Mouse (Mus musculus) NIH3T3 (cell line): ENCODE measurements at regions not wholly inside any gene's neighbourhood (a gene's known extent, or its start where the extent isn't known, plus 50 kb on each side); places are given as distances from the start of the nearest gene placed in this dataset.

Source experiments
- DNase-seq: peaks from one replicate; pipeline ENCODE4 v3.0.0-alpha.2; 2012; ENCODE audit warnings: low read depth

GRCm38 (mm10) chr2:45493656-45494055, 376.5 kb upstream of the Zeb2 start:
- no peak for DNase-seq

- DNase-seq = no peak
These were observed 369.3 kb upstream of the Zeb2 start for GRCm38 (mm10) chr2:45486530-45486929.

GRCm38 (mm10) chr2:45485477-45485876, 368.3 kb upstream of the Zeb2 start:
- DNase-seq = no peak

- DNase-seq = no peak
These were observed 363.5 kb upstream of the Zeb2 start for GRCm38 (mm10) chr2:45480671-45481070.

- DNase-seq = no peak
These were observed 358.8 kb upstream of the Zeb2 start for GRCm38 (mm10) chr2:45475996-45476395.

- no peak for DNase-seq
These were observed 347.1 kb upstream of the Zeb2 start for GRCm38 (mm10) chr2:45464306-45464705.

- peak; percentile 14 for DNase-seq
These were observed 342.2 kb upstream of the Zeb2 start for GRCm38 (mm10) chr2:45459410-45459809.

GRCm38 (mm10) chr2:45454811-45455210, 337.6 kb upstream of the Zeb2 start:
- DNase-seq = peak; percentile 21

GRCm38 (mm10) chr2:45439146-45439545, 322.0 kb upstream of the Zeb2 start:
- no peak for DNase-seq

GRCm38 (mm10) chr2:45438739-45439138, 321.5 kb upstream of the Zeb2 start:
- DNase-seq = no peak

GRCm38 (mm10) chr2:45435261-45435980, 318.2 kb upstream of the Zeb2 start:
- peak; percentile 84 for DNase-seq

- DNase-seq = no peak
These were observed 317.6 kb upstream of the Zeb2 start for GRCm38 (mm10) chr2:45434789-45435188.

GRCm38 (mm10) chr2:45434169-45434568, 317.0 kb upstream of the Zeb2 start:
- no peak for DNase-seq

- no peak for DNase-seq
These were observed 314.2 kb upstream of the Zeb2 start for GRCm38 (mm10) chr2:45431366-45431765.

GRCm38 (mm10) chr2:45421774-45422173, 304.6 kb upstream of the Zeb2 start:
- no peak for DNase-seq

- no peak for DNase-seq
These were observed 290.9 kb upstream of the Zeb2 start for GRCm38 (mm10) chr2:45408136-45408535.

- no peak for DNase-seq
These were observed 272.8 kb upstream of the Zeb2 start for GRCm38 (mm10) chr2:45389902-45390492.

GRCm38 (mm10) chr2:45371268-45371667, 254.1 kb upstream of the Zeb2 start:
- DNase-seq = no peak

- DNase-seq = no peak
These were observed 253.4 kb upstream of the Zeb2 start for GRCm38 (mm10) chr2:45370615-45370968.

GRCm38 (mm10) chr2:45369914-45370614, 252.9 kb upstream of the Zeb2 start:
- DNase-seq = no peak

- DNase-seq = no peak
These were observed 252.2 kb upstream of the Zeb2 start for GRCm38 (mm10) chr2:45369432-45369831.

GRCm38 (mm10) chr2:45367436-45368193, 250.4 kb upstream of the Zeb2 start:
- peak; percentile 66 for DNase-seq

- DNase-seq = no peak
These were observed 240.1 kb upstream of the Zeb2 start for GRCm38 (mm10) chr2:45357266-45357665.
